In the genomic region with DNA sequence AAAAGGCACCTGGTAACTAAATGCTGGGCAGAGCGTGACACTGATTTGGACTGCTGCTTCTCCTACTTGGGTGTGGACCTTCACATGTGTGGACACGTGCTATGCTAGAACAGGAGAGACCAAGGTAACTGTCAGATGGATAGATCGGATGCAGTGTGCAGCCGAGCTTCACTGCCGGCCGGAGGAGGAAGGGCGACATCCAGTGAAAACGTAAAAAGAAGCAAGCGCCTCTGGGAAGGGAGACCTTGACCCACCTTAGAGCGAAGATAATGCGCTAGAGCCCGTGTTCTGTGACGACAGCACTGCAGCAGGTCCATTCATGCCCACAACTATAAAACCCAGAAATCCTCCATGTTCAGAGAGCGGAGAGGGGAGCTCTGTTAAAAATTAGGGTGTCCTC, we compare ENCODE assay signal across 31 mouse cellular contexts. TPM values are rescaled to one million over a fixed set of nuclear protein-coding genes. Genes with fewer than 3 reads are reported as not detected.
DNase-seq lines count a peak whose midpoint lies in the region; ATAC-seq and TF ChIP-seq lines count a peak whose summit lies in the region.
"Had no signal": no experiment of that assay in that cellular context is flagged by ENCODE, and none has a peak within 500 bp of the region (broad histone marks: within the 10 kb centered on the region; RNA-seq: fewer than 3 reads in every experiment).

No protein-coding gene starts in this region.

- no peak for TF ChIP-seq POLR2A in ES-Bruce4 (IDR thresholded peaks at IDR 0.05; ENCODE audit: insufficient read depth, low read length)

- no peaks in the 10 kb centered on the region for H3K9me3 ChIP-seq in hindbrain, embryonic 10.5 days
- no peaks in the 10 kb centered on the region for H3K9me3 ChIP-seq in hindbrain, embryonic 11.5 days (ENCODE audit: control insufficient read depth, low read length)
- no peaks in the 10 kb centered on the region for H3K9me3 ChIP-seq in ES-Bruce4 (replicated peaks; ENCODE audit: control insufficient read depth, insufficient read depth, low read length, poor library complexity, severe bottlenecking)
- H3K9me3 ChIP-seq: embryonic facial prominence, embryonic 10.5 days; embryonic facial prominence, embryonic 13.5 days; forebrain, embryonic 12.5 days; heart, embryonic 10.5 days; heart, embryonic 13.5 days; hindbrain, embryonic 15.5 days; kidney, embryonic 15.5 days had no signal

- H3K4me3 ChIP-seq in hindbrain, embryonic 10.5 days: no peak overlapping the region
- H3K4me3 ChIP-seq in hindbrain, embryonic 11.5 days (ENCODE audit: low read depth, low read length): no peak overlapping the region
- H3K4me3 ChIP-seq in ES-Bruce4 (ENCODE audit: low read depth, low read length): no peak overlapping the region
- H3K4me3 ChIP-seq: embryonic facial prominence, embryonic 10.5 days; embryonic facial prominence, embryonic 13.5 days; erythroblast, embryonic 14.5 days; forebrain, embryonic 12.5 days; heart, adult 2 months; heart, embryonic 10.5 days; heart, embryonic 13.5 days; hindbrain, embryonic 15.5 days; kidney, embryonic 15.5 days had no signal

- H3K9ac ChIP-seq in hindbrain, embryonic 11.5 days (ENCODE audit: low read depth, low read length): no peak overlapping the region
- H3K9ac ChIP-seq in ES-Bruce4 (ENCODE audit: low read depth, poor library complexity, severe bottlenecking): peak overlapping the region; percentile 19; the same call in 1 of the 2 replicates
- H3K9ac ChIP-seq: embryonic facial prominence, embryonic 13.5 days; forebrain, embryonic 12.5 days; heart, embryonic 13.5 days; hindbrain, embryonic 15.5 days; kidney, embryonic 15.5 days had no signal

- no peak for TF ChIP-seq CTCF in ES-Bruce4 (IDR thresholded peaks at IDR 0.05; ENCODE audit: low read depth, low read length)

- DNase-seq in adrenal gland, adult 2 months: peak; percentile 53
- DNase-seq in adrenal gland, postnatal 4 days (ENCODE audit: low spot score in 2 of 2): no peak
- DNase-seq in hindbrain, embryonic 10.5 days (ENCODE audit: low spot score): no peak
- no peak for DNase-seq in hindbrain, embryonic 11.5 days (ENCODE audit: low spot score)
- DNase-seq in adrenal gland, postnatal 36 days: peak; percentile 42 to 47
- DNase-seq in frontal cortex, postnatal 36 days (ENCODE audit: low spot score in 2 of 2): no peak
- DNase-seq: B cell, adult 2 months; cerebellum, adult 11-12 months; cerebellum, adult 8-10 months; cerebellum, postnatal 10 days; cerebellum, postnatal 36 days; embryo, embryonic 11 days; gastrocnemius, postnatal 10 days; gastrocnemius, postnatal 36 days; heart, adult 2 months; heart, postnatal 14 days; heart, postnatal 4 days; kidney, adult 8-10 months had no signal

- no peak for TF ChIP-seq EP300 in ES-Bruce4 (IDR thresholded peaks at IDR 0.05; ENCODE audit: insufficient read depth, low read depth, low read length)

- no peaks in the 10 kb centered on the region for H3K27me3 ChIP-seq in hindbrain, embryonic 10.5 days (ENCODE audit: insufficient read depth, poor library complexity, severe bottlenecking)
- H3K27me3 ChIP-seq in hindbrain, embryonic 11.5 days (ENCODE audit: control insufficient read depth, insufficient read depth, low read length): no peaks in the 10 kb centered on the region
- H3K27me3 ChIP-seq in ES-Bruce4 (ENCODE audit: control insufficient read depth, insufficient read depth, low read length, poor library complexity, severe bottlenecking): no peaks in the 10 kb centered on the region
- H3K27me3 ChIP-seq: CH12.LX; embryonic facial prominence, embryonic 13.5 days; forebrain, embryonic 12.5 days; heart, embryonic 13.5 days; hindbrain, embryonic 15.5 days; kidney, embryonic 15.5 days had no signal

- peaks cover 46% of the 10 kb centered on the region for H3K4me1 ChIP-seq in hindbrain, embryonic 10.5 days (replicated peaks)
- no peaks in the 10 kb centered on the region for H3K4me1 ChIP-seq in hindbrain, embryonic 11.5 days (replicated peaks; ENCODE audit: control insufficient read depth, insufficient read depth, low read length)
- H3K4me1 ChIP-seq in ES-Bruce4 (ENCODE audit: control insufficient read depth, insufficient read depth, low read length): peaks cover 19% of the 10 kb centered on the region

- 0 out of 2 replicates have a peak overlapping the region, but pooled peaks have one; percentile 8 for H3K27ac ChIP-seq in hindbrain, embryonic 10.5 days
- no peak overlapping the region for H3K27ac ChIP-seq in hindbrain, embryonic 11.5 days (ENCODE audit: low read depth, low read length)
- no peak overlapping the region for H3K27ac ChIP-seq in ES-Bruce4 (ENCODE audit: insufficient read depth, low read length)
- H3K27ac ChIP-seq: embryonic facial prominence, embryonic 10.5 days; embryonic facial prominence, embryonic 13.5 days; forebrain, embryonic 12.5 days; heart, adult 2 months; heart, embryonic 10.5 days; heart, embryonic 13.5 days; hindbrain, embryonic 15.5 days had no signal

- H3K36me3 ChIP-seq in hindbrain, embryonic 10.5 days: peaks cover 98% of the 10 kb centered on the region
- H3K36me3 ChIP-seq in hindbrain, embryonic 11.5 days (ENCODE audit: control insufficient read depth, insufficient read depth, low read length): peaks cover 19% of the 10 kb centered on the region
- peaks cover 11% of the 10 kb centered on the region; the same call in 1 of the 2 replicates for H3K36me3 ChIP-seq in ES-Bruce4 (ENCODE audit: control insufficient read depth, insufficient read depth, low read length, poor library complexity, severe bottlenecking)

- ATAC-seq in hindbrain, embryonic 11.5 days (ENCODE audit: low FRiP score): no peak
- ATAC-seq: activated CD4-positive, CD25-positive, alpha-beta regulatory T cell, adult 4 months; forebrain, embryonic 16.5 days; intestine, postnatal 0 days had no signal

- H3K4me2 ChIP-seq in hindbrain, embryonic 11.5 days (replicated peaks; ENCODE audit: low read depth, low read length): no peak overlapping the region
- H3K4me2 ChIP-seq: embryonic facial prominence, embryonic 13.5 days; forebrain, embryonic 12.5 days; heart, embryonic 13.5 days; hindbrain, embryonic 15.5 days; kidney, embryonic 15.5 days had no signal

- WGBS in hindbrain, embryonic 10.5 days: 94% methylated on average over 14 of the region's 14 CpGs
- WGBS in hindbrain, embryonic 11.5 days: 92% methylated on average over 14 of the region's 14 CpGs

RNA-seq across cellular contexts. Expression of a gene that starts 50.0 kb away (rescaled TPM):
- 100 to 1,000 TPM; 205 to 214 TPM for total RNA-seq in adrenal gland, adult 2 months (2021)
- polyA plus RNA-seq in adrenal gland, adult 2 months (2012; rRNA removed): 39.1 and 40.3 TPM in 2 replicates
- 100 to 1,000 TPM; 200 to 212 TPM for total RNA-seq in adrenal gland, postnatal 4 days (2021)
- 27.3 and 29.9 TPM in 2 replicates for polyA plus RNA-seq in hindbrain, embryonic 10.5 days (2016; fragmentation: Nextera tagmentation; extraction: Ambion mirVana)
- polyA plus RNA-seq in hindbrain, embryonic 11.5 days (2014; fragmentation: Nextera tagmentation; extraction: Ambion mirVana): 26.7 and 40.1 TPM in 2 replicates
- 110 and 111 TPM in 2 replicates for polyA plus RNA-seq in ES-Bruce4 (2011; ENCODE audit: insufficient read depth, insufficient read length, low read depth, missing spikeins)
- total RNA-seq in adrenal gland, postnatal 36 days (2021): 100 to 1,000 TPM; 181 to 262 TPM

Comparison
In these comparisons a context has a peak if more than half of its experiments do, and no peak if none do; other contexts are left out.
1. DNase-seq: peak in adrenal gland, adult 2 months (single experiment) and adrenal gland, postnatal 36 days (2 of 2); none in adrenal gland, postnatal 4 days (0 of 2), hindbrain, embryonic 10.5 days (single experiment), hindbrain, embryonic 11.5 days (single experiment) and frontal cortex, postnatal 36 days (0 of 2).